Mouse (Mus musculus) lung, adult 2 months (tissue): Measurements from ENCODE around the gene Akap4. TPM values are rescaled to one million over a fixed set of nuclear protein-coding genes. Genes with fewer than 3 reads are reported as not detected.

Source experiments
- DNase-seq: peaks from one replicate; pipeline ENCODE4 v3.0.0; 2022
- H3K4me1 ChIP-seq: fragments of 200-500 bp; 2 replicates; pipeline ENCODE4 v1.6.1; 2011; ENCODE audit warnings: low read length; ENCODE audit not compliant: control insufficient read depth, insufficient read depth
- H3K4me3 ChIP-seq: fragments of 200-500 bp; replicated peaks from 2 replicates; pipeline ENCODE3; 2011; ENCODE audit warnings: low read depth, mild to moderate bottlenecking, control low read depth, low read length; ENCODE audit errors: extremely low read depth
- CTCF ChIP-seq: fragments of 200-500 bp; IDR thresholded peaks from 2 replicates; pipeline ENCODE4 v1.5.1; 2011; ENCODE audit warnings: mild to moderate bottlenecking, low read length, control low read depth; ENCODE audit not compliant: insufficient read depth
- POLR2A ChIP-seq: fragments of 200-500 bp; IDR thresholded peaks from 2 replicates; pipeline ENCODE4 v1.6.1; 2011; ENCODE audit warnings: low read depth, mild to moderate bottlenecking, control low read depth, low read length, borderline replicate concordance; ENCODE audit errors: extremely low read depth
- WGBS: fragments of 180-500 bp; shearing (Covaris S2); methylation state at CpG from one replicate; pipeline ENCODE4 v1.1.7; 2018; 5-methylcytosine and 5-hydroxymethylcytosine counted together
- polyA plus RNA-seq: library from polyadenylated mRNA; depleted of rRNA; stranded (reverse); fragments of >200 nt; gene quantifications from 2 replicates; pipeline ENCODE4 v1.2.3, GENCODE M21; 2012; rRNA removed

Gene Akap4
- polyA plus RNA-seq, 1 experiment = not detected

GRCm38 (mm10) chrX:7114885-7115284 lies 47.6 kb downstream of the Akap4 start:
- no peak for DNase-seq
- TF ChIP-seq POLR2A (no peak), CTCF (no peak)
- 79% methylated on average over 3 of the region's 3 CpGs for WGBS
- no peaks in the 10 kb centered on the region for H3K4me1 ChIP-seq
- no peak overlapping the region for H3K4me3 ChIP-seq

- DNase-seq = no peak
- WGBS = 69% methylated on average over 4 of the region's 4 CpGs
Measured at GRCm38 (mm10) chrX:7121618-7122280, 54.4 kb downstream of the Akap4 start.

More at GRCm38 (mm10) chrX:7121618-7122280, 54.4 kb downstream of the Akap4 start:
- no peak overlapping the region for H3K4me3 ChIP-seq
- H3K4me1 ChIP-seq = no peaks in the 10 kb centered on the region
- no peak for TF ChIP-seq CTCF
- TF ChIP-seq POLR2A = no peak

Other genes starting within 250 kb of the Akap4 start
- gene Ccnb3, start 25.9 kb upstream of the Akap4 start, polyA plus RNA-seq = not detected in 2 replicates